Mouse (Mus musculus) testis, adult 2 months (tissue): ENCODE measurements at regions not wholly inside any gene's neighbourhood (a gene's known extent, or its start where the extent isn't known, plus 50 kb on each side); places are given as distances from the start of the nearest gene placed in this dataset.

Source experiments
- CTCF ChIP-seq: fragments of 200-500 bp; IDR thresholded peaks from 2 replicates; pipeline ENCODE4 v1.5.1; 2012; ENCODE audit warnings: low read depth, mild to moderate bottlenecking, inconsistent platforms, low read length, moderate library complexity; ENCODE audit not compliant: control insufficient read depth, insufficient read depth, insufficient replicate concordance
- POLR2A ChIP-seq: fragments of 200-500 bp; IDR thresholded peaks from 2 replicates; pipeline ENCODE4 v1.6.1; 2012; ENCODE audit warnings: low read depth, mild to moderate bottlenecking, inconsistent platforms, low read length, moderate library complexity; ENCODE audit not compliant: control insufficient read depth

DNA sequence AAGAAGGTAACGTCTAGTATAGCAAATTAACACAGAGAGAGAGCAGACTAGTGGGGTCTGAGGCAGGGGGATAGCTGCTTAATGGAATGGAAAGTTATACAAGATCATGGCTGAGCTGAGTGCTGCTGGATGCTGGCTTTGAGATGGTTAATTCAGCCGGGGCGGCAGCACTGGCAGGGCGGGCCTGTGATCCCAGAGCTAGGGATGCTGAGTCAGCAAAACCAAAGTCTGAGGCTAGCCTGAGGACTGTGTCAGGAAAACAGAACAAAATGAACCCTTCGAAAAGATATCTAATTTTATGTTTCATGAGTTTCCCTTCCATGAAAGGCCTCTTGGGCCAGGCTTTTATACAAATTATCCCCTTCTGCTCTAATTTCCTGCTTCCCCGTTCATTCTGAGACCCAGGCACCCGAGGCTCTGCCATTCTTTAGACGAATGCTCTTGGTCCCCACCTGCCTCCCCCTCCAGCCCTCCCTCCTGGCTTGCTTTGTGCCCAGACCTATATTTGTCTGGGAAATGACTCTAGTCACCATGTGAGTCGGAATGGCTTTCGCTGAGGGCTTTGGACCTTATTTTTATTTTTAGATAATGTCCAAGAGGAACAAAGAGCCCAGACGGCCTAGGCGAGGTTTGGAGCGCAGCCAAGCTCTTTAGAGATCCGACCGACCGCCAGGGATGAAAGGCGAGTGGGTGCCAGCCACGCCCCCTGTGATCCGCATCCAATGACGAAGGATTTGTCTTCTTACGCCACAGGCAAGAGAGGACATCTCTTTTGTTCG lies 67.6 kb upstream of the Sec14l1 start:
- TF ChIP-seq POLR2A (no peak), CTCF (no peak)
